Comparison of ENCODE assay signal across 18 mouse cellular contexts in the genomic region with DNA sequence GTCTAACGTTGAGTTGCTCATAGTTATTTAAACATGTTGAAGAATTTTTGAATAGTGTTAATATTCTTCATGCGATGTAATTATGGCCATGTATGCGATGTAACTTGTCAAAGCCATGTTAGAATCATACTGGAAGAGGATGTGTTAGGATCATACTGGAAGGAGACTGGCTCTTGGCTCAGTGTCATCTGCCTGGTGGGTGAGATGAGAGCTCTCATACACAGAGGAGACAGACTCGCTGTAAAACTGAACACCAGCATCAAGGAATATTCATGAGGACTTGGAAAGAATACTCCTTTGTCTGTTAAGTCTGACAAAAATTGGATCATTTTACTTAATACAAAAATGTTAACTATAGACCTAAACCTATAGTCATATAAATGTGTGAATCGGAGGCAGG. TPM values are rescaled to one million over a fixed set of nuclear protein-coding genes. Genes with fewer than 3 reads are reported as not detected.
DNase-seq lines count a peak whose midpoint lies in the region; ATAC-seq lines count a peak whose summit lies in the region.
"Had no signal": no experiment of that assay in that cellular context is flagged by ENCODE, and none has a peak within 500 bp of the region (broad histone marks: within the 10 kb centered on the region; RNA-seq: fewer than 3 reads in every experiment).

No protein-coding gene starts in this region.

- no peak overlapping the region for H3K9ac ChIP-seq in forebrain, embryonic 13.5 days
- H3K9ac ChIP-seq: heart, embryonic 13.5 days; hindbrain, embryonic 15.5 days had no signal

- ATAC-seq in forebrain, embryonic 13.5 days, result peak; percentile 48; the same call in 1 of the 2 replicates
- ATAC-seq: activated CD4-positive, CD25-positive, alpha-beta regulatory T cell, adult 4 months; intestine, embryonic 16.5 days; Patski had no signal

- WGBS in forebrain, embryonic 13.5 days, result 82% methylated on average over 5 of the region's 5 CpGs
- 91% methylated on average over 5 of the region's 5 CpGs for WGBS in forebrain, embryonic 10.5 days

- H3K36me3 ChIP-seq in forebrain, embryonic 13.5 days (ENCODE audit: poor library complexity, severe bottlenecking), result no peaks in the 10 kb centered on the region
- no peaks in the 10 kb centered on the region for H3K36me3 ChIP-seq in forebrain, embryonic 10.5 days (replicated peaks)
- H3K36me3 ChIP-seq: embryonic facial prominence, embryonic 10.5 days; heart, embryonic 13.5 days; hindbrain, embryonic 15.5 days had no signal

- H3K4me3 ChIP-seq in forebrain, embryonic 13.5 days, result no peak overlapping the region
- no peak overlapping the region for H3K4me3 ChIP-seq in forebrain, embryonic 10.5 days
- H3K4me3 ChIP-seq: embryonic facial prominence, embryonic 10.5 days; heart, embryonic 13.5 days; hindbrain, embryonic 15.5 days had no signal

- no peaks in the 10 kb centered on the region for H3K9me3 ChIP-seq in forebrain, embryonic 13.5 days (replicated peaks)
- H3K9me3 ChIP-seq in forebrain, embryonic 10.5 days, result no peaks in the 10 kb centered on the region
- H3K9me3 ChIP-seq: embryonic facial prominence, embryonic 10.5 days; heart, embryonic 13.5 days; hindbrain, embryonic 15.5 days had no signal

- no peaks in the 10 kb centered on the region for H3K27me3 ChIP-seq in forebrain, embryonic 13.5 days
- H3K27me3 ChIP-seq in forebrain, embryonic 10.5 days (ENCODE audit: poor library complexity, severe bottlenecking), result no peaks in the 10 kb centered on the region
- H3K27me3 ChIP-seq: CH12.LX; heart, embryonic 13.5 days; hindbrain, embryonic 15.5 days; Patski had no signal

- H3K4me1 ChIP-seq in forebrain, embryonic 13.5 days, result no peaks in the 10 kb centered on the region
- H3K4me1 ChIP-seq in forebrain, embryonic 10.5 days, result peaks cover 10% of the 10 kb centered on the region; the same call in 1 of the 2 replicates
- H3K4me1 ChIP-seq: embryonic facial prominence, embryonic 10.5 days; hindbrain, embryonic 15.5 days had no signal

- no peak overlapping the region for H3K4me2 ChIP-seq in forebrain, embryonic 13.5 days
- H3K4me2 ChIP-seq: heart, embryonic 13.5 days; hindbrain, embryonic 15.5 days had no signal

- no peak for DNase-seq in forebrain, embryonic 10.5 days (ENCODE audit: extremely low spot score, low spot score)
- DNase-seq in heart, adult 11 months, result peak; percentile 33
- no peak for DNase-seq in heart, adult 18-20 months
- peak; percentile 37 for DNase-seq in right cerebral cortex, adult 18-20 months
- no peak for DNase-seq in right cerebral cortex, postnatal 25 days
- DNase-seq: adrenal gland, adult 2 months; adrenal gland, postnatal 25 days; cerebellum, adult 9-10 months; gastrocnemius, postnatal 14 days; heart, postnatal 36 days had no signal

- H3K27ac ChIP-seq in forebrain, embryonic 13.5 days, result no peak overlapping the region
- no peak overlapping the region for H3K27ac ChIP-seq in forebrain, embryonic 10.5 days
- H3K27ac ChIP-seq: embryonic facial prominence, embryonic 10.5 days; heart, embryonic 13.5 days; hindbrain, embryonic 15.5 days had no signal

RNA-seq across cellular contexts. Expression of a gene that starts 55.4 kb away (rescaled TPM):
- 2.2 and 2.8 TPM in 2 replicates for polyA plus RNA-seq in forebrain, embryonic 13.5 days (2015; fragmentation: Nextera tagmentation; extraction: Ambion mirVana)
- polyA plus RNA-seq in forebrain, embryonic 10.5 days (2016; fragmentation: Nextera tagmentation; extraction: Ambion mirVana), result 0.91 and 1.2 TPM in 2 replicates
- 1 to 10 TPM; 1.6 to 2.4 TPM for total RNA-seq in heart, adult 18-20 months (2021)
- total RNA-seq: CH12.LX had no signal

Comparison
In these comparisons a context has a peak if more than half of its experiments do, and no peak if none do; other contexts are left out.
1. DNase-seq: peak in heart, adult 11 months (single experiment) and right cerebral cortex, adult 18-20 months (single experiment); none in forebrain, embryonic 10.5 days (single experiment), heart, adult 18-20 months (0 of 2) and right cerebral cortex, postnatal 25 days (single experiment).